Mouse (Mus musculus): ENCODE measurements around the gene Nhlrc2.

Nhlrc2 gene

DNA sequence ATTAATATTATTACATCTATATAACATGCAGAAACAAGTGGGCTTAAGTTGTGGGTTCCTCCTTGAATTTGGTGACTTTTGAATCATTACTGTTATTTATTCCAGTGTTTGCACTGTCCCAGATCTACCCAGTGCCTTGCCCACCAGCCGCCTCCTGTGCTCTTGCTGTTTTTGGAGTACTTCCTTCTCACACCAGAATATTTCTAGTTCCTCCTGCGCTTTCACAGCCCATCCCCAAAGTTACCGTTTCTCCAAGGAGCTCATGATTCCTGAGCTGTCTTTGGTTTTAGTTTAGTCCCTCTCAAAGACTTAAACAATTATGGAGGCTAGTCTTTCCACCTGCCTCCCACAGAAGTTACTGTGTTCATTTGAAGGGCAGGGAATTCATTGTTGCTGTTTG, 15.4 kb downstream of the Nhlrc2 start:
- peak in 1 of 2 experiments; percentile 22 for DNase-seq (ENCODE audit: low spot score in 2 of 2)

- DNase-seq (ENCODE audit: low spot score in 2 of 2) = no peak
These were observed 17.3 kb downstream of the Nhlrc2 start for GRCm38 (mm10) chr19:56565358-56565757.

- peak in 1 of 2 experiments; percentile 44 for DNase-seq (ENCODE audit: low spot score in 2 of 2)
These were observed 18.0 kb downstream of the Nhlrc2 start for GRCm38 (mm10) chr19:56566041-56566440.

DNA sequence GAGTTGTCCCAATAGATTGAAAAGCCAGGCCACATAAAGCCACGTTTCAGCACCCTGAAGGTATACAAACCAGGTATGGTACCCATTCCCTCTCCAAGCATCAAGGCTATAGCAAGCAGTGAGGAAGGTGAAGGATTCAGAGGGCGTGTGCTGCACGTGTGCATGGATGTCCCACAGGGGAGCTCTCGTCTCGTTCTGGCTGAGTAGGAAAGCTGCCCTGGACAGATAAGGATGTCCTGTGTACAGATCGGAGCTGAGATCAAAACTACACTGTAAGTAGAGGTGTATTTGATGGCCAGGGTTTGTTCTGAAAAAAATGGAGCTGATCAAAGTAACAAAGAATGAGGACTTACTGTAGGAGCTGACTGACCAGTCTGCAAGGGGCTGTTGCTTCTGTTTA, 18.9 kb downstream of the Nhlrc2 start:
- DNase-seq (ENCODE audit: low spot score in 2 of 2) = no peak

DNA sequence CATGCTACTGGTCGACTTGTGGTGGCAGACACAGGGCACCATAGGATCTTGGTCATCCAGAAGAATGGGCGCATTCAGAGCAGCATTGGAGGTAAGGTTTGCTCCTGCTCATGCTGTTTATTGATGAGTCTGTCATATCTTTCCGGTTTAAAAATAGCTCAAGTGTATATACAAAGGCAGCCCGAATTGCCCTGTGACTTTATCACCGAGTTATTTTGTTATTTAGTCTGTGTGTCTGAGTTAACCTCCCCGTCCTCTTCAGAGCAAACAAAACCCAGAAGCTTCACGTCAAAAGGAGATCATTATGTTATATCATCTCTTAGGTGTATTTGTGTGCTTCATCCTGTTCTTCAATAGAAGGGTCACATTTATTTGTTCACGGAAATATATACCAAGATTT, 22.7 kb downstream of the Nhlrc2 start:
- no peak for DNase-seq (ENCODE audit: low spot score in 2 of 2)

- no peak for DNase-seq (ENCODE audit: low spot score in 2 of 2)
These were observed 23.2 kb downstream of the Nhlrc2 start for GRCm38 (mm10) chr19:56571234-56571633.

DNA sequence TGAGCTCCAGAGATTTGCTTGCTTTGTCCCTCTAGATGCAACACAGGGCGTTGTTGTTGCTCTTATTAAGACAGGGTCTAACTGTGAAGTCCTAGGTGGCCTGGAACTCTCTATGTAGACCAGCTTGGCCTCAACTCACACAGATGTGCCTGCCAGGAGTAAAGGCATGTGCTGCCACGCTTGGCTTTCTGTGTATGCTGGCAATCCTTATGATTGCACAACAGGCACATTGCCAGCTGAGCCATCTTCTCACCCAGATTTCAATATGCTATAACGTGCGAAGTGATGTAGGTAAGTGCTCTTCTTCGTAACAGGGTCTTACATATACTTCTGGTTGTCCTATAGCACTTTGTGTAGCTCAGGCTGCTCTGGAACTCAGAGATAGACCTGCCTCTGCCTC, 23.9 kb downstream of the Nhlrc2 start:
- no peak for DNase-seq (ENCODE audit: low spot score in 2 of 2)

DNA sequence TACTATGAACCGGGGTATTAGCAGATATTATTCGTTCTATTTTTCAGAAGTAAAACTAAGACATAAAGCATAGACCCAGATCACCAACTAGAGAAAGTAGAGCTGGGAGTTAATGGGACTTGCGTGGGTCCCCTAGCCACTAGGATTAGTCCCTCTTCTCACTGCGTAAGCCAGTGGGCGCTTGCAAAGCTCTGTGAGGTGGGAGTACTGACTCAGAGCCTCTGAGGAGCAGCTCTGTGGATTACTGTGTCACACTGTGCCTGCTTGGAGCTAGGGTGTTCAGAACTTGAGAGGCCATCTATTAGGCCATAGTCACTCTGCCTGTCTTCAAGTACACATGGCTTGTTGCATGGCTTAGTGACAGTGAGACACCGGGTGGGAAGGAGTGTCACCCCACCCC, 25.1 kb downstream of the Nhlrc2 start:
- no peak for DNase-seq (ENCODE audit: low spot score in 2 of 2)

- DNase-seq (ENCODE audit: low spot score in 2 of 2) = no peak
These were observed 29.7 kb downstream of the Nhlrc2 start for GRCm38 (mm10) chr19:56577801-56578200.

DNA sequence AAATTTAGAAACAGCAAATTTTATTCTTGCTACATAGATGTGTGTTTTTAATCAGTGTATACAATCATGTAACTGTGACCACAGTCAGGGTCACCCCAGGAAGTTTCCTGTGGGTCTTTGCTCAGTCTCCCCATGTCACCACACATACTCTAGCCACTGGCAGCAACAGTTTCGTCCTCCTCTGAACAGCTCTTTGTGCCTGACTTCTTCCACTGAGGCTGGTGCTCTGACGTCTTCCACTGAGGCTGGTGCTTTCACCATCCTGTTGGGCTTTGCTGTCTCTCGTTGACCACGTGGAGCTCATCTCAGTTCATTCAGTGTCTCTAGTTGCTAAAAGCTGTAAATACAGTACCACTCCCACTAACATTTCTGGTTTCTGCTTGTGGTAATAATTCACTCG, 33.9 kb downstream of the Nhlrc2 start:
- DNase-seq (ENCODE audit: low spot score in 2 of 2) = no peak

DNA sequence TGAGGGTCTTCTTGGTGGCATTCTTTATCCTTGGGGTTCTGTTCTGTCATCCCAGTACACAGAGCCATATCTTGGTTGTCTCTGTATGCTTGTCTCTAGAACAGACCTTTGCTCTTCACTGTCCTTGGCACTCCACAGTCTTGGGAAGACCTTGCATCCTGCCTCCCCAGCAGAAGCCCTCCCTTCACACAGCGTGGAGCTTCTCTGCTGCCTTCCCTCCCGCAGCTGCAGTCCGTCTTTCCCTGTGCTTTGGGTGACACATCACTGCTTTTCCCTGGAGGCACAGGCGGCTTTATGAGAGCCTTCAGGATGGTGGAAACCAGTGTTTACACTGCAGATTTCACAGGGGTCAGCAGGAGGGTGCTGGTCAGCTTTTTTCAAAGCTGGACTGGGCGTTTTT, 35.7 kb downstream of the Nhlrc2 start:
- DNase-seq (ENCODE audit: low spot score in 2 of 2) = no peak

DNA sequence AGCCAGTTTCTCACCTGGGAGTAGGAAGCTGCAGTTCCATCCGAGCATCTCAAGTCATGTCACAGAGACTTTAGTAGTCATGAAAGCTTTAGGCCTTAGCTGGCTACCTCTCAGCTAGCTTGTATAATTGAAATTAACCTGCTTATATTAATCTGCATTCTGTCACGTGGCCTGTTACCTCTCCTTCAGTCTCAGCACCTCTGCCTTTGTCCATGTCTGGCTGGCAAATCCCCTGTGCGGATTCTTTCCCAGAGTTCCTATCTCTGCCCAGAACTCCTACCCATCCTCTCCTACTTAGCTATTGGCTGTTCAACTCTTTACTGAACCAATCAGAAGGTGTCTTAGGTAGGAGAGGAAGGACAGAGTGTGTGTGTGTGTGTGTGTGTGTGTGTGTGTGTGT, 36.2 kb downstream of the Nhlrc2 start:
- DNase-seq (ENCODE audit: low spot score in 2 of 2) = no peak

GRCm38 (mm10) chr19:56586320-56586719, 38.3 kb downstream of the Nhlrc2 start:
- no peak for DNase-seq (ENCODE audit: low spot score in 2 of 2)

GRCm38 (mm10) chr19:56588205-56588626, 40.2 kb downstream of the Nhlrc2 start:
- DNase-seq (ENCODE audit: low spot score in 2 of 2) = peak; percentile 28 to 41

- no peak for DNase-seq (ENCODE audit: low spot score in 2 of 2)
These were observed 40.9 kb downstream of the Nhlrc2 start for GRCm38 (mm10) chr19:56589008-56589407.

DNA sequence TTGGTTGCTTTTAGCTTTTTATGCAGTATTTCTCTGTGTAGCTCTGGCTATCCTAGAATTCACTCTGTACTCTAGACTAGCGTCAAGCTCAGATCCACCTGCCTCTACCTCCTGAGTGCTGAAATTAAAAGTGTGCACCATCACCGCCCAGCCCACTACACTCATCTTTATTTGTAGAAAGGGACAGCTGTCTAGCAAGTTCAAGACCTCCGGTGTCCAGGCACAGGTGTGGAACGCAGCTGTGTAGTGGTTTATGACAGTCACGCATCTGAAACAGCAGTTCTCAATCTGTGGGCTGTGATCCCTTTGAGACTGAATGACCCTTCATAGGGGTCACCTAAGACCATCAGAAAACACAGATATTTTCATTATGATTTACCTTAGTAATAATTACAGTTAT, 41.4 kb downstream of the Nhlrc2 start:
- DNase-seq (ENCODE audit: low spot score in 2 of 2) = no peak

GRCm38 (mm10) chr19:56590250-56590649, 42.2 kb downstream of the Nhlrc2 start:
- no peak for DNase-seq (ENCODE audit: low spot score in 2 of 2)

GRCm38 (mm10) chr19:56592472-56592871, 44.4 kb downstream of the Nhlrc2 start:
- no peak for DNase-seq (ENCODE audit: low spot score in 2 of 2)

- no peak for DNase-seq (ENCODE audit: low spot score in 2 of 2)
These were observed 51.9 kb downstream of the Nhlrc2 start for GRCm38 (mm10) chr19:56599996-56600395.

DNA sequence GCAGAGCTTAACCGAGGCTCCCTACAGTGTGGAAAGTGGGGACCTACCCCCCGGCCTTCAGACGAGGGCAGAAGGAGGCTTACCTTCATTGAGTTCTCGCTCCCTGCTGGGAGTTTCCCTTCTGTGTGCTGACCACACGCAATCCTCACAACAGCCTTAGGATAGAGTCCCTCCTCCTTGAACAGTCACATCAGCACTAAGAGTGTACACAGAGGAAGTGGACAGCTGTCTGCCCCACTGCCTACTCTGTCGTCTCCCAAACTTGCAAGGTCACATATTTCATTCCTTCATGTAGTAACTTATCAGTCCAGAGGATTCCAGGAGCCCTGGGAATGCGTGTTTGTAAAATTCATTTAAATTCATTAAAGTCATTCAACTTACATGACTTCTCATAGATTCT, 52.7 kb downstream of the Nhlrc2 start:
- DNase-seq (ENCODE audit: low spot score in 2 of 2) = no peak

- DNase-seq (ENCODE audit: low spot score in 2 of 2) = no peak
These were observed 53.9 kb downstream of the Nhlrc2 start for GRCm38 (mm10) chr19:56601901-56602347.

- no peak for DNase-seq (ENCODE audit: low spot score in 2 of 2)
These were observed 60.9 kb downstream of the Nhlrc2 start for GRCm38 (mm10) chr19:56608946-56609345.

- no peak for DNase-seq (ENCODE audit: low spot score in 2 of 2)
These were observed 66.1 kb downstream of the Nhlrc2 start for GRCm38 (mm10) chr19:56614131-56614530.

GRCm38 (mm10) chr19:56618845-56619244, 70.8 kb downstream of the Nhlrc2 start:
- no peak for DNase-seq (ENCODE audit: low spot score in 2 of 2)

DNA sequence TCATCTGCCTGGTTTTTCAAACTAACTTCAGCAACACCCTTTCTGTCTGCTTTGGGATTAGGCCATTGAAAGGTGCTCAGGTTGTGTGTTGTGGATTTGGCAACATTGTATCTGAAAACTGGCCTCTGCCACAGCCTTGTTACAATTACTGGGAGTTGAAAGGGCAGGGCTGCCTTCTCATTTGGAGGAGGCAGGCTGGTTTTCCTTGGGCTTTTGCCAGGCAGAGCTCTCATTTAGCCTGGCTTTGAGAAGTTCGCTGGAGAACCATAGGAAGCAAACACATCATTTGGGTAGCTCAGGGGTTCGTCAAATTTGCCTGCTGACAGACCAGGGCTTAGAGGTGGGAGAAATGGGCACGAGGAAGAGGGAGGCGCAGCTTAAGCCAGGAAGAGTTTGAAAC, 71.5 kb downstream of the Nhlrc2 start:
- DNase-seq (ENCODE audit: low spot score in 2 of 2) = no peak

Data from frontal cortex, postnatal 14 days (tissue).